Mouse (Mus musculus) midbrain, embryonic 12.5 days (tissue): ENCODE results near the gene Tmem212. TPM values are rescaled to one million over a fixed set of nuclear protein-coding genes. Genes with fewer than 3 reads are reported as not detected.

Experiments
- ATAC-seq: fragments of 200-750 bp; cut with Nextera tagmentation; 2 replicates; pipeline ENCODE4 v1.8.0; 2017; ENCODE audit warnings: low read depth, moderate TSS enrichment, moderate library complexity; ENCODE audit not compliant: low FRiP score
- H3K27ac ChIP-seq: fragments of 300-500 bp; sonication (generic); replicated peaks from 2 replicates; pipeline ENCODE4 v1.5.1; 2016; ENCODE audit warnings: mild to moderate bottlenecking
- H3K27me3 ChIP-seq: fragments of 300-500 bp; sonication (generic); 2 replicates; pipeline ENCODE4 v1.6.1; 2016; ENCODE audit warnings: mild to moderate bottlenecking
- H3K36me3 ChIP-seq: fragments of 300-500 bp; sonication (generic); 2 replicates; pipeline ENCODE4 v1.6.1; 2016
- H3K4me1 ChIP-seq: fragments of 300-500 bp; sonication (generic); 2 replicates; pipeline ENCODE4 v1.6.1; 2016
- H3K4me2 ChIP-seq: fragments of 300-500 bp; sonication (generic); replicated peaks from 2 replicates; pipeline ENCODE4 v1.6.1; 2016; ENCODE audit warnings: mild to moderate bottlenecking, moderate library complexity
- H3K4me3 ChIP-seq: fragments of 300-500 bp; sonication (generic); 2 replicates; pipeline ENCODE4 v1.5.1; 2016; ENCODE audit warnings: mild to moderate bottlenecking
- H3K9ac ChIP-seq: fragments of 300-500 bp; sonication (generic); replicated peaks from 2 replicates; pipeline ENCODE4 v1.6.1; 2016; ENCODE audit warnings: mild to moderate bottlenecking, moderate library complexity
- H3K9me3 ChIP-seq: fragments of 300-500 bp; sonication (generic); 2 replicates; pipeline ENCODE4 v1.6.1; 2016; ENCODE audit warnings: mild to moderate bottlenecking
- WGBS: fragments of 180-500 bp; shearing (Covaris S2); methylation state at CpG from one replicate; pipeline ENCODE4 v1.1.7; 2016; 5-methylcytosine and 5-hydroxymethylcytosine counted together
- polyA plus RNA-seq: library from polyadenylated mRNA; unstranded; fragments of >200 nt; fragmentation: Nextera tagmentation; extraction: Ambion mirVana; gene quantifications from 2 replicates; pipeline ENCODE4 v1.2.1, GENCODE M21; 2016

Tmem212 gene
- polyA plus RNA-seq, 1 experiment from 2014 or later: not detected

GRCm38 (mm10) chr3:27828755-27829154 is 67.4 kb downstream of the Tmem212 start:
- Histone ChIP-seq H3K27me3 (no peaks in the 10 kb centered on the region), H3K36me3 (no peaks in the 10 kb centered on the region), H3K9me3 (no peaks in the 10 kb centered on the region), H3K4me2 (no peak overlapping the region), H3K9ac (no peak overlapping the region), H3K27ac (no peak overlapping the region), H3K4me1 (no peaks in the 10 kb centered on the region), H3K4me3 (no peak overlapping the region)
- ATAC-seq: no peak
- WGBS: 84% methylated on average over 3 of the region's 3 CpGs

- WGBS: 79% methylated on average over 3 of the region's 3 CpGs
- ATAC-seq: no peak
- no peaks in the 10 kb centered on the region for H3K9me3 ChIP-seq
- no peaks in the 10 kb centered on the region for H3K4me1 ChIP-seq
- H3K27ac ChIP-seq: no peak overlapping the region
- no peaks in the 10 kb centered on the region for H3K36me3 ChIP-seq
- no peak overlapping the region for H3K9ac ChIP-seq
- H3K4me3 ChIP-seq: no peak overlapping the region
- no peak overlapping the region for H3K4me2 ChIP-seq
- no peaks in the 10 kb centered on the region for H3K27me3 ChIP-seq
These were observed 68.9 kb downstream of the Tmem212 start for GRCm38 (mm10) chr3:27827236-27827635.

GRCm38 (mm10) chr3:27825985-27826384 is 70.2 kb downstream of the Tmem212 start:
- no peaks in the 10 kb centered on the region for H3K36me3 ChIP-seq
- H3K9ac ChIP-seq: no peak overlapping the region
- 90% methylated on average over 4 of the region's 4 CpGs for WGBS
- no peaks in the 10 kb centered on the region for H3K4me1 ChIP-seq
- H3K27me3 ChIP-seq: no peaks in the 10 kb centered on the region
- no peak overlapping the region for H3K4me2 ChIP-seq
- ATAC-seq: no peak
- H3K9me3 ChIP-seq: no peaks in the 10 kb centered on the region
- H3K27ac ChIP-seq: no peak overlapping the region
- no peak overlapping the region for H3K4me3 ChIP-seq

Other genes with a start within 250 kb of the Tmem212 start
- gene Fndc3b, start 185.1 kb downstream of the Tmem212 start, polyA plus RNA-seq: 14.2 and 14.6 TPM in 2 replicates
- gene Pld1, start 42.3 kb upstream of the Tmem212 start, polyA plus RNA-seq: 4.9 and 5.9 TPM in 2 replicates